Mouse (Mus musculus): ENCODE results near the gene Rabl6. TPM values are rescaled to one million over a fixed set of nuclear protein-coding genes. Genes with fewer than 3 reads are reported as not detected.

The Rabl6 gene
- 42.7 to 71.6 TPM (median 51.7 TPM) in 3 replicates for total RNA-seq (2017)

- peak; percentile 85 for ATAC-seq (replicated peaks; ENCODE audit: insufficient number of reproducible peaks, low FRiP score, low TSS enrichment, poor library complexity, severe bottlenecking)
These were observed at the start of gene Rabl6 for GRCm38 (mm10) chr2:25607761-25608622. Rabl6 (minus strand) TSS chr2:25608521.

GRCm38 (mm10) chr2:25657652-25658051 lies 49.3 kb upstream of the Rabl6 start, which contains the start of gene Lcn5:
Lcn5 (plus strand) TSS chr2:25657952.
- no peak for ATAC-seq (replicated peaks; ENCODE audit: insufficient number of reproducible peaks, low FRiP score, low TSS enrichment, poor library complexity, severe bottlenecking)

- ATAC-seq (replicated peaks; ENCODE audit: insufficient number of reproducible peaks, low FRiP score, low TSS enrichment, poor library complexity, severe bottlenecking) = no peak
These were observed 48.9 kb upstream of the Rabl6 start for GRCm38 (mm10) chr2:25657246-25657645.

GRCm38 (mm10) chr2:25656691-25657090 lies 48.4 kb upstream of the Rabl6 start:
- ATAC-seq (replicated peaks; ENCODE audit: insufficient number of reproducible peaks, low FRiP score, low TSS enrichment, poor library complexity, severe bottlenecking) = no peak

- no peak for ATAC-seq (replicated peaks; ENCODE audit: insufficient number of reproducible peaks, low FRiP score, low TSS enrichment, poor library complexity, severe bottlenecking)
These were observed 46.2 kb upstream of the Rabl6 start for GRCm38 (mm10) chr2:25654502-25654901.

- no peak for ATAC-seq (replicated peaks; ENCODE audit: insufficient number of reproducible peaks, low FRiP score, low TSS enrichment, poor library complexity, severe bottlenecking)
These were observed 44.6 kb upstream of the Rabl6 start, which contains the start of gene Lcn8 for GRCm38 (mm10) chr2:25652902-25653301. Lcn8 (plus strand) TSS chr2:25653120.

GRCm38 (mm10) chr2:25639890-25640289 lies 31.6 kb upstream of the Rabl6 start:
- ATAC-seq (replicated peaks; ENCODE audit: insufficient number of reproducible peaks, low FRiP score, low TSS enrichment, poor library complexity, severe bottlenecking) = no peak

- ATAC-seq (replicated peaks; ENCODE audit: insufficient number of reproducible peaks, low FRiP score, low TSS enrichment, poor library complexity, severe bottlenecking) = no peak
These were observed 25.7 kb upstream of the Rabl6 start for GRCm38 (mm10) chr2:25634046-25634445.

GRCm38 (mm10) chr2:25633616-25634015 lies 25.3 kb upstream of the Rabl6 start:
- ATAC-seq (replicated peaks; ENCODE audit: insufficient number of reproducible peaks, low FRiP score, low TSS enrichment, poor library complexity, severe bottlenecking) = no peak

- ATAC-seq (replicated peaks; ENCODE audit: insufficient number of reproducible peaks, low FRiP score, low TSS enrichment, poor library complexity, severe bottlenecking) = no peak
These were observed 20.4 kb upstream of the Rabl6 start for GRCm38 (mm10) chr2:25628738-25629137.

- no peak for ATAC-seq (replicated peaks; ENCODE audit: insufficient number of reproducible peaks, low FRiP score, low TSS enrichment, poor library complexity, severe bottlenecking)
These were observed 19.5 kb upstream of the Rabl6 start, which contains the start of gene Fcna for GRCm38 (mm10) chr2:25627811-25628210. Fcna (minus strand) TSS chr2:25628030.

GRCm38 (mm10) chr2:25625986-25626385 lies 17.7 kb upstream of the Rabl6 start:
- ATAC-seq (replicated peaks; ENCODE audit: insufficient number of reproducible peaks, low FRiP score, low TSS enrichment, poor library complexity, severe bottlenecking) = no peak

- ATAC-seq (replicated peaks; ENCODE audit: insufficient number of reproducible peaks, low FRiP score, low TSS enrichment, poor library complexity, severe bottlenecking) = peak; percentile 80
These were observed 13.2 kb upstream of the Rabl6 start, which contains the start of gene Tmem141 for GRCm38 (mm10) chr2:25621229-25622200. Tmem141 (minus strand) TSS chr2:25622005.

- no peak for ATAC-seq (replicated peaks; ENCODE audit: insufficient number of reproducible peaks, low FRiP score, low TSS enrichment, poor library complexity, severe bottlenecking)
These were observed 12.5 kb upstream of the Rabl6 start for GRCm38 (mm10) chr2:25620852-25621228.

- no peak for ATAC-seq (replicated peaks; ENCODE audit: insufficient number of reproducible peaks, low FRiP score, low TSS enrichment, poor library complexity, severe bottlenecking)
These were observed 12.1 kb upstream of the Rabl6 start for GRCm38 (mm10) chr2:25620386-25620785.

GRCm38 (mm10) chr2:25617578-25617977 lies 9.3 kb upstream of the Rabl6 start, which contains the start of gene Ccdc183:
Ccdc183 (minus strand) TSS chr2:25617678.
- ATAC-seq (replicated peaks; ENCODE audit: insufficient number of reproducible peaks, low FRiP score, low TSS enrichment, poor library complexity, severe bottlenecking) = no peak

- ATAC-seq (replicated peaks; ENCODE audit: insufficient number of reproducible peaks, low FRiP score, low TSS enrichment, poor library complexity, severe bottlenecking) = no peak
These were observed 8.1 kb upstream of the Rabl6 start for GRCm38 (mm10) chr2:25616398-25616797.

GRCm38 (mm10) chr2:25608671-25609070 lies 350 bp upstream of the Rabl6 start:
- peak; percentile 14; the same call in 1 of the 2 replicates for ATAC-seq (replicated peaks; ENCODE audit: insufficient number of reproducible peaks, low FRiP score, low TSS enrichment, poor library complexity, severe bottlenecking)

GRCm38 (mm10) chr2:25602526-25602925 lies 5.8 kb downstream of the Rabl6 start:
- ATAC-seq (replicated peaks; ENCODE audit: insufficient number of reproducible peaks, low FRiP score, low TSS enrichment, poor library complexity, severe bottlenecking) = no peak
